Mouse (Mus musculus) intestine, embryonic 14.5 days (tissue): ENCODE measurements around the gene Cpm. TPM values are rescaled to one million over a fixed set of nuclear protein-coding genes. Genes with fewer than 3 reads are reported as not detected.

Experiments used
- ATAC-seq: fragments of 200-750 bp; cut with Nextera tagmentation; replicated peaks from 2 replicates; pipeline ENCODE4 v1.8.0; 2017; ENCODE audit warnings: low read depth, moderate number of reproducible peaks, moderate TSS enrichment, moderate library complexity; ENCODE audit not compliant: low FRiP score, low TSS enrichment
- DNase-seq: peaks from one replicate; pipeline ENCODE4 v3.0.0-alpha.2; 2018; ENCODE audit warnings: low spot score
- H3K27ac ChIP-seq: fragments of 300-500 bp; sonication (generic); 2 replicates; pipeline ENCODE4 v1.5.1; 2014; ENCODE audit warnings: low read depth, mild to moderate bottlenecking, control low read depth
- H3K27me3 ChIP-seq: fragments of 300-500 bp; sonication (generic); replicated peaks from 2 replicates; pipeline ENCODE4 v1.6.1; 2014; ENCODE audit warnings: low read length, control low read depth; ENCODE audit not compliant: control insufficient read depth, insufficient read depth
- H3K36me3 ChIP-seq: fragments of 300-500 bp; sonication (generic); 2 replicates; pipeline ENCODE4 v1.6.1; 2014; ENCODE audit warnings: low read length, control low read depth; ENCODE audit not compliant: control insufficient read depth, insufficient read depth
- H3K4me1 ChIP-seq: fragments of 300-500 bp; sonication (generic); replicated peaks from 2 replicates; pipeline ENCODE4 v1.6.1; 2014; ENCODE audit warnings: low read length, control low read depth, mixed read lengths; ENCODE audit not compliant: control insufficient read depth, insufficient read depth
- H3K4me2 ChIP-seq: fragments of 300-500 bp; sonication (generic); 2 replicates; pipeline ENCODE4 v1.6.1; 2014; ENCODE audit warnings: low read length
- H3K4me3 ChIP-seq: fragments of 300-500 bp; sonication (generic); 2 replicates; pipeline ENCODE4 v1.5.1; 2014; ENCODE audit warnings: low read depth, low read length, control low read depth, mixed read lengths
- H3K9ac ChIP-seq: fragments of 300-500 bp; sonication (generic); 2 replicates; pipeline ENCODE4 v1.6.1; 2014; ENCODE audit warnings: mild to moderate bottlenecking, low read length
- H3K9me3 ChIP-seq: fragments of 300-500 bp; sonication (generic); 2 replicates; pipeline ENCODE4 v1.6.1; 2016; ENCODE audit warnings: low read length, control low read depth; ENCODE audit not compliant: control insufficient read depth
- WGBS: fragments of 180-500 bp; shearing (Covaris S2); extraction: QIAGEN DNeasy Blood & Tissue Kit; methylation state at CpG from one replicate; pipeline ENCODE4 v1.1.7; 2014; 5-methylcytosine and 5-hydroxymethylcytosine counted together
- polyA plus RNA-seq: library from polyadenylated mRNA; unstranded; fragments of >200 nt; fragmentation: Nextera tagmentation; extraction: Ambion mirVana; gene quantifications from 2 replicates; pipeline ENCODE4 v1.2.1, GENCODE M21; 2014

Cpm gene
- polyA plus RNA-seq, 1 experiment from 2014 or later: 66.6 TPM

DNA sequence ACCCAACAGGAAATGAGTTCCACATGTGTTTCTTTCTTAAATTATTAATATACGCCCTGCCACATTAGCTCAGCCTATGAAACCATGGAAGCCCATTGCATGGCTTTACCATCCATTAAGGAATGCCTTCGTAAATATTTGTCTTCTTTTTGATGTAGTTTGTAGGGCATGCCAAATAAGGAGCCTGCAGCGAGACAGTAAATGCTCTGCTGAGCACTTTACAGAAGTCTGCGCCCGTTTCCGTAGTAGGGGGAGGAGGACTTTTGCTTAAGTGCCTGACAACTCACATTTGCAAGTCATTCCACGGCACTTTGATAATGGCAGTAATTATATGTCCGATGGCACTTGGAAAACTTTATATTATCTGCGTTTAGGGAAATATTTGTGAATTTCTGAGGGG lies 37.5 kb upstream of the Cpm start:
- H3K9ac ChIP-seq: no peak overlapping the region
- ATAC-seq (no peak), DNase-seq (no peak)
- no peaks in the 10 kb centered on the region for H3K27me3 ChIP-seq
- 40% methylated on average over 9 of the region's 9 CpGs for WGBS
- no peak overlapping the region for H3K27ac ChIP-seq
- no peak overlapping the region for H3K4me3 ChIP-seq
- no peaks in the 10 kb centered on the region for H3K9me3 ChIP-seq
- no peaks in the 10 kb centered on the region for H3K36me3 ChIP-seq
- 0 out of 2 replicates have a peak, but pooled peaks cover 8% of the 10 kb centered on the region for H3K4me1 ChIP-seq
- H3K4me2 ChIP-seq: no peak overlapping the region

DNA sequence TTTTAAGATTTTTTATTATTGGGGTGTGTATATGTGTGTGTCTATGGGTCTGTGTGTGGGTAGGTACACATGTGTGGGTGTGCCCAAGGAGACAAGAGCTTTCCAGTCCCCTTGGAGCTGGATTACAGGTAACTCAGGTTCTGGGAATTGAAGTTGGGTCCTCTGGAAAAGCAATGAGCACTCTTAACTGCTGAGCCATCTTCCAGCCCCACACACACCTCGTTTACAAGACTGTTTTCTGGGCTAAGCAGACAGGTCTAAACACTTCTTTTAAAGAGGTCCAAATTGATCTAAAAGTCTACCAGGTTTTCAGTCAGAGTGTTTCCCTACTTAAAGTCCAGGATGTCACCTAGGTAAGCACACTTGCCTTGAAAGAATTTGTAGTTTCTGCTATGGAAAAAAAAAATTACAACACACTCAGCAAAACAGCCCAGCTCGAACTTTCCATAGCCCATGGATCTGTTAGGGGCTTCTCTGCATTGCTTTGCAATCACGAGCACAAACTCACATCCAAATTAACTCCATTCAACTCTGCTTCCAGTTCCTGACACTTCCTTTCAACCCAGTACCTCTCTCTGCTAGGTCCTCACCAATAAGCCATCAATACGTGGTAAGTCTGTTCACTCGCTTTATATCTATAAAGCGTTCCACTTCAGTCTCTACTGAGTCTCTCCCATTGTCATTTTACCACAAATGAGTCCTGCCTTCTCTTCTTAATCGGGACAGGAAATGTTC lies 36.8 kb upstream of the Cpm start:
- Histone ChIP-seq H3K27me3 (no peaks in the 10 kb centered on the region), H3K9me3 (no peaks in the 10 kb centered on the region), H3K36me3 (no peaks in the 10 kb centered on the region), H3K4me2 (no peak overlapping the region), H3K9ac (no peak overlapping the region), H3K4me1 (0 out of 2 replicates have a peak, but pooled peaks cover 8% of the 10 kb centered on the region), H3K4me3 (no peak overlapping the region), H3K27ac (no peak overlapping the region)
- 75% methylated on average over 7 of the region's 7 CpGs for WGBS
- ATAC-seq: no peak
- no peak for DNase-seq

DNA sequence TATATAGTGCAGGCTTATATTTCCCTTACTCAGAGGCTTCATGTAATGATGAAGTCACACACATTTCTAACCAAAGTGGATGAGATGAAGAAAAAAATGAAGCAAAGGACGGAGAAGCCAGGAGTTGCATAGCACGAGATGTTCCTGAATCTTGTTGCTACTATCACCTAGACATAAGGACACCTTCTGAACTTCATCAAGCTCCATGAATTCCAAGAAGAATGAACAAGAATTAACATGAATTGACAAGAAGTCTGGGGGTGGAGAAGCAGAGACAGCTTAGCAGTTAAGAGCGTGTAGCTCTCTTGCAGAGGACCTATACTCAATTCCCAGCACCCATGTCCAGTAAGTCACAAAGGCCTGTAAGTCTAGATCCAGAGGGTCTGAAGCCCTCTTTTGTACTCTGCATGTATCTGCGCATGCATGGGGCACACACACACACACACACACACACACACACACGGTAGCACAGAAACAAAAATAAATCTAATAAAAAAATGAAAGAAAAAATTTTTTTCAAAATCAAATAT lies 36.2 kb upstream of the Cpm start:
- Histone ChIP-seq H3K4me3 (no peak overlapping the region), H3K4me1 (0 out of 2 replicates have a peak, but pooled peaks cover 8% of the 10 kb centered on the region), H3K27ac (no peak overlapping the region), H3K9ac (no peak overlapping the region), H3K4me2 (no peak overlapping the region), H3K27me3 (no peaks in the 10 kb centered on the region), H3K36me3 (no peaks in the 10 kb centered on the region), H3K9me3 (no peaks in the 10 kb centered on the region)
- no peak for ATAC-seq
- DNase-seq: no peak
- 94% methylated on average over 5 of the region's 5 CpGs for WGBS

DNA sequence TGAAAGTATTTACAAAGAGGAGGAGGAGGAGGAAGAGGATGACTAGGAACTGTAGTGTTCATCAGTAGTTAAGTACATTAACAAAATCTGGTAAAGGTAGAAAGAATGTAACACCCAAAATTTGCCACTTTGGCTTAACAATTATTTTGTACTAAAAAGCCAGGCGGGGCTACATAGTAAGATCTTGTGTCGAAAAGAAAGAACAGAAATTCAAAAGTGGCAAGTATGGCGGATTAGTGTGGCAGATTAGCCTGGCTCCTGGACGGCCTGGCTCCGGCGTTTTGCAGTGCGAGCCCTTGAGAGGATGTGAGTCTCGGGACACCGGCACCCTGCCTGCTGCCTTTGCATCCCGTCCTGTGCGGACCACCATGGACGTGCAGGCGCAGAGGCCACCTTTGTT lies 35.4 kb upstream of the Cpm start:
- Histone ChIP-seq H3K9ac (no peak overlapping the region), H3K4me2 (no peak overlapping the region), H3K4me3 (no peak overlapping the region), H3K9me3 (no peaks in the 10 kb centered on the region), H3K27me3 (no peaks in the 10 kb centered on the region), H3K27ac (no peak overlapping the region), H3K4me1 (0 out of 2 replicates have a peak, but pooled peaks cover 8% of the 10 kb centered on the region), H3K36me3 (no peaks in the 10 kb centered on the region)
- DNase-seq (no peak), ATAC-seq (no peak)
- WGBS: 94% methylated on average over 13 of the region's 13 CpGs

DNA sequence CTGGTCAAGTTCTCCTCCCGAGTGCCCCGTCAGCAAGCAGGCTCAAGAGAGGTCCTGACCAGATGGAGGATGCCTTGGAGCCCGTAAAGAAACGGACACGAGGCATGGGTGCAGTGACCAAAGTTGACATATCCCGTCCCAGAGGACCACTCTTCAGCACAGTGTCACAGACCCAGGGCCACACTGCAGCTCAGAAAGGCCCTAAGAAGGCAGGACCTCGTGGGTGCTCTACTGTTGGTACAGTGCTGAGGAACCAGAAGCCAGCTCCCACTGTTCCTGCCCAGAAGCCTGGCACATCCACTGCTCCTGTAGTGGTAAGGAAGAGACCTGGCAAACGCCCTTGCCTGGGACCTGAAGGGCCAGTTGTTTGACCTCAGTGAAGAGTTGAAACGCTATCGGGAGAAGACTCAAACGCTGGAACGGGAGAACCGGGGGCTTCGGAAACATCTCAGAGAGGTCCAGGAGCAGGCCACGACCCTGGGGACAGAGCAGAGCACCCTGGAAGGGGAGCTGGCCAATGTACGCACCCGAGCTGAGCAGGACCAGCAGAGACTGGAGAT lies 34.9 kb upstream of the Cpm start:
- no peak overlapping the region for H3K4me3 ChIP-seq
- H3K4me2 ChIP-seq: no peak overlapping the region
- H3K36me3 ChIP-seq: no peaks in the 10 kb centered on the region
- H3K27me3 ChIP-seq: no peaks in the 10 kb centered on the region
- WGBS: 88% methylated on average over 17 of the region's 17 CpGs
- DNase-seq: no peak
- no peak overlapping the region for H3K27ac ChIP-seq
- H3K4me1 ChIP-seq: 0 out of 2 replicates have a peak, but pooled peaks cover 8% of the 10 kb centered on the region
- H3K9me3 ChIP-seq: no peaks in the 10 kb centered on the region
- ATAC-seq: no peak
- no peak overlapping the region for H3K9ac ChIP-seq

DNA sequence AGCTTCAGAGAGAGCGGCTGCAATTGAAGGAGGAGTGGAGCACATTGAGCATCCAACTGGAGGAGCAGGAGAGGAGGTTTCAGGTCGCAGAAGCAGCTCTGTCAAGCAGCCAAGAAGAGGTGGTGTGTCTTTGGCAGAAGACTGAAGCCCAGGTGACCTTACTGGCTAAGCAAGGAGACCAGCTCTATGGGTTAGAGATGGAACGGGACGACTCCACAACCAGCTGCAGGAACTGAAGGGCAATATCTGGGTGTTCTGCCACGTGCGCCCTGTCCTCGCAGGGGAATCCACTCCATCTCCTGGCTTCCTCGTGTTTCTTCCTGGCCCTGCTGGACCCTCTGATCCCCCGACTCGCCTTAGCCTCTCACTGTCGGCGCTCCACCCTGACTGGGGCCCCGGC lies 34.4 kb upstream of the Cpm start:
- Histone ChIP-seq H3K27ac (no peak overlapping the region), H3K27me3 (no peaks in the 10 kb centered on the region), H3K4me1 (0 out of 2 replicates have a peak, but pooled peaks cover 8% of the 10 kb centered on the region), H3K4me2 (no peak overlapping the region), H3K36me3 (no peaks in the 10 kb centered on the region), H3K4me3 (no peak overlapping the region), H3K9me3 (no peaks in the 10 kb centered on the region), H3K9ac (no peak overlapping the region)
- DNase-seq (no peak), ATAC-seq (no peak)
- 90% methylated on average over 13 of the region's 13 CpGs for WGBS

DNA sequence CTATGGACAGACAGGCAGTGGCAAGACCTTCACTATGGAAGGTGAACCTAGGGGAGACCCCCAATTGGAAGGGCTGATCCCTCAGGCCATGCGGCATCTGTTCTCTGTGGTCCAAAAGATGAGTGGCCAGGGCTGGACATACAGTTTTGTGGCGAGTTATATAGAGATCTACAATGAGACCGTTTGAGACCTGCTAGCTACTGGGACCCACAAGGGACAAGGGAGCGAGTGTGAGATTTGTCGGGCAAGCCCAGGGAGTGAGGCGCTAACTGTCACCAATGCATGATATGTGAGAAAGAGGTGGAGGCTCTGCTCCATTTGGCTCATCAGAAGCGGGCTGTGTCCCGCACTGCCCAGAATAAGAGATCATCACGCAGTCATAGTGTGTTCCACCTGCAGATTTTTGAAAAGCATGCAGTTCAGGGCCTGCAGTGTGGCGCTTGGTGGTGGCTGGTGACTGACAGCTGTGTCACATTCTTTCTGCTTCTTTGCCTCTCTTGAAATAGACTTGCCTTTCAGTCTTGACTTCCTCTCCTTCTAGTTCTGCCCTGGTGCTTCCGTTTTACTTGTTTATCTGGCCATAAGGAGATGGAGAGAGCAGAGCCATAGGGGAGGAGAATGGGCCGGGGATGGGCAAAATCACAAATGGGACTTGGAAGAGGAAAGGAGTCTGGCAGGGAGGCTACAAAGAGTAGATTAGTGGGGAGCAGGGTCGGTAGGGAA lies 33.7 kb upstream of the Cpm start:
- no peak overlapping the region for H3K4me3 ChIP-seq
- 78% methylated on average over 13 of the region's 13 CpGs for WGBS
- H3K36me3 ChIP-seq: no peaks in the 10 kb centered on the region

DNA sequence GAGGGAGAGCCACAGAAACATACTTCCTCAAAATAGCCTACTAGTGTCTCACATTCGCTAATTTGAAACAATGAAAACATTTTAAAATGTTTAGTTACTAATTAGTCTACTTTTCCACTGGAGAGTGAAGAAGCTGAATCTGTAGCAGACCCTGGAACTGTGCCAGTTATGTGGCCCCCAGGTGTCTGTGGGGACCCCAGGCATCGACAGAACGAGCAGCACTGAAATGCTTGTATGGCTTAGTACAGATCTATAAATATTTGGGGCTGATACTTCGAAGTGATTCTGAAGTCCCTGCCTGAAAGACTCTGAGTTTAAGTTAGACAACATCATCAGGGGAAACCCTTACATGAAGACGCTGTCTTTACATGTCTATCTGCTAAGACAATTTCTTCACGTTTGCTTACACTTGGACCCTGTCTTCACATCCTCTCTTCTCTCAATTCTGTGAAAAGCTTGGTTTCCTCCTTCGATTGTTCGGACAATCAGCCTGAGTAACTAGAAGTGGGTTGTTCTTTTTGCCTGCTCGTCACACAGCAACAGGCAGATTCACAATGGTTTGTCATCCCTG lies 33.0 kb upstream of the Cpm start:
- ATAC-seq (no peak), DNase-seq (no peak)
- H3K36me3 ChIP-seq: no peaks in the 10 kb centered on the region
- H3K27me3 ChIP-seq: no peaks in the 10 kb centered on the region
- H3K4me3 ChIP-seq: no peak overlapping the region
- H3K9me3 ChIP-seq: no peaks in the 10 kb centered on the region
- H3K4me1 ChIP-seq: 0 out of 2 replicates have a peak, but pooled peaks cover 8% of the 10 kb centered on the region
- no peak overlapping the region for H3K27ac ChIP-seq
- H3K4me2 ChIP-seq: no peak overlapping the region
- WGBS: 73% methylated on average over 9 of the region's 9 CpGs
- H3K9ac ChIP-seq: no peak overlapping the region

More for the DNA sequence above, 33.7 kb upstream of the Cpm start:
- H3K9ac ChIP-seq: no peak overlapping the region
- ATAC-seq: no peak
- DNase-seq: no peak
- no peak overlapping the region for H3K27ac ChIP-seq
- H3K9me3 ChIP-seq: no peaks in the 10 kb centered on the region
- no peaks in the 10 kb centered on the region for H3K27me3 ChIP-seq
- H3K4me1 ChIP-seq: 0 out of 2 replicates have a peak, but pooled peaks cover 8% of the 10 kb centered on the region
- no peak overlapping the region for H3K4me2 ChIP-seq
